Mouse (Mus musculus): ENCODE measurements around the gene Raf1. TPM values are rescaled to one million over a fixed set of nuclear protein-coding genes. Genes with fewer than 3 reads are reported as not detected.

The Raf1 gene
- polyA plus RNA-seq, 2 experiments = 120 to 176 TPM

DNA sequence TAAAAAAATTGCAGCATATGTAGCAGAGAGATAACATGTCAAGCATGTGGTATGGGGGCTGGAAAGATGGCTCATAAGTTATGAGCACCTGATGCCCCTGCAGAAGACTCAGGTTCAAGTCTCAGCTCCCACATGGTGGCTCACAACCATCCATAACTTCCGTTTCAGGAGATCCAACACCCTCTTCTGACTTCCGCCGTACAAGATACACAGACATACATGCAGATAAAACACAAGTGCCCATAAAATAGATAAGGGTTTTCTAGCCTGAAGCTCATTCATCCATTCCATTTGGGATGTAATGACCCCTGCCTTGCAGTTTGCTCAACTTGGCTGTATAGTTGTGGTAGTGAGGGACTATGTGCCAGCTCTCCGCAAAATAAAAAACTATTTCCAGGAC is 13.7 kb upstream of the Raf1 start:
- Histone ChIP-seq H3K36me3 (ENCODE audit: control insufficient read depth, insufficient read depth, low read length) (no peaks in the 10 kb centered on the region), H3K27ac (replicated peaks; ENCODE audit: low read depth, low read length) (no peak overlapping the region), H3K4me1 (ENCODE audit: control insufficient read depth, insufficient read depth, low read length) (peaks cover 6% of the 10 kb centered on the region; the same call in 1 of the 2 replicates), H3K9ac (ENCODE audit: low read depth, low read length, severe bottlenecking) (no peak overlapping the region), H3K4me2 (replicated peaks; ENCODE audit: low read depth, low read length, severe bottlenecking) (no peak overlapping the region), H3K27me3 (ENCODE audit: control insufficient read depth, insufficient read depth, low read length) (no peaks in the 10 kb centered on the region), H3K4me3 (replicated peaks; ENCODE audit: low read length) (no peak overlapping the region), H3K9me3 (ENCODE audit: control insufficient read depth, low read length) (no peaks in the 10 kb centered on the region; the same call in 1 of the 2 replicates)
- DNase-seq (ENCODE audit: low spot score) = no peak
- no peak for TF ChIP-seq POLR2A (IDR thresholded peaks at IDR 0.05; ENCODE audit: borderline replicate concordance, extremely low read depth, insufficient read depth, insufficient read length)
- no peak for ATAC-seq (ENCODE audit: low FRiP score, low read depth)
- WGBS = 93% methylated on average over 4 of the region's 4 CpGs

- WGBS = 83% methylated on average over 4 of the region's 4 CpGs
- no peak for ATAC-seq (ENCODE audit: low FRiP score, low read depth)
- no peaks in the 10 kb centered on the region; the same call in 1 of the 2 replicates for H3K9me3 ChIP-seq (ENCODE audit: control insufficient read depth, low read length)
- no peak for TF ChIP-seq POLR2A (IDR thresholded peaks at IDR 0.05; ENCODE audit: borderline replicate concordance, extremely low read depth, insufficient read depth, insufficient read length)
- no peak overlapping the region for H3K4me3 ChIP-seq (replicated peaks; ENCODE audit: low read length)
- no peak overlapping the region for H3K27ac ChIP-seq (replicated peaks; ENCODE audit: low read depth, low read length)
- no peaks in the 10 kb centered on the region for H3K36me3 ChIP-seq (ENCODE audit: control insufficient read depth, insufficient read depth, low read length)
- H3K4me2 ChIP-seq (replicated peaks; ENCODE audit: low read depth, low read length, severe bottlenecking) = no peak overlapping the region
- no peaks in the 10 kb centered on the region for H3K4me1 ChIP-seq (ENCODE audit: control insufficient read depth, insufficient read depth, low read length)
- no peak overlapping the region for H3K9ac ChIP-seq (ENCODE audit: low read depth, low read length, severe bottlenecking)
- no peak for DNase-seq (ENCODE audit: low spot score)
- no peaks in the 10 kb centered on the region for H3K27me3 ChIP-seq (ENCODE audit: control insufficient read depth, insufficient read depth, low read length)
These were observed 12.2 kb upstream of the Raf1 start for GRCm38 (mm10) chr6:115688589-115688988.

DNA sequence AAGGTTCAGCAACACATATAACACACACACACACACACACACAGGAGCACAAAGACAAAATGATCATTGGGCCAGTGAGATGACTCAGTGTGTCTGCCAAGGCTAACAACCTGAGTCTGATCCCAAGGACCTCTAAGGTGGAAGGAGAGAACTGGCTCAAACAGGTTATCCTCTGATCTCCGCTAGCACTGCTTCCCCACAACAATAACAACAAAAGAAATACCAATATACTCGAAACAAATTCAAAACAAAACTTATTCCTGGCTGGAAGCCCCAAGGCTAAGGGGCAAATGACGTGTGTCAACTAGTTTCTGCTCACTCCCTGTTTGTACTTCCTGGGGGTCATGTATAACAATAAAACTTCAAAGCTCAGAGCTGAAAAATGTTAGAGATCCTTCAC is 11.3 kb upstream of the Raf1 start:
- no peak overlapping the region for H3K27ac ChIP-seq (replicated peaks; ENCODE audit: low read depth, low read length)
- H3K27me3 ChIP-seq (ENCODE audit: control insufficient read depth, insufficient read depth, low read length) = no peaks in the 10 kb centered on the region
- no peak for TF ChIP-seq POLR2A (IDR thresholded peaks at IDR 0.05; ENCODE audit: borderline replicate concordance, extremely low read depth, insufficient read depth, insufficient read length)
- H3K4me1 ChIP-seq (ENCODE audit: control insufficient read depth, insufficient read depth, low read length) = no peaks in the 10 kb centered on the region
- H3K36me3 ChIP-seq (ENCODE audit: control insufficient read depth, insufficient read depth, low read length) = no peaks in the 10 kb centered on the region
- no peaks in the 10 kb centered on the region; the same call in 1 of the 2 replicates for H3K9me3 ChIP-seq (ENCODE audit: control insufficient read depth, low read length)
- no peak overlapping the region for H3K9ac ChIP-seq (ENCODE audit: low read depth, low read length, severe bottlenecking)
- ATAC-seq (ENCODE audit: low FRiP score, low read depth) = no peak
- DNase-seq (ENCODE audit: low spot score) = no peak
- no peak overlapping the region for H3K4me2 ChIP-seq (replicated peaks; ENCODE audit: low read depth, low read length, severe bottlenecking)
- no peak overlapping the region for H3K4me3 ChIP-seq (replicated peaks; ENCODE audit: low read length)
- 56% methylated on average over 3 of the region's 3 CpGs for WGBS

- ATAC-seq (ENCODE audit: low FRiP score, low read depth) = no peak
- Histone ChIP-seq H3K27me3 (ENCODE audit: control insufficient read depth, insufficient read depth, low read length) (no peaks in the 10 kb centered on the region), H3K27ac (replicated peaks; ENCODE audit: low read depth, low read length) (no peak overlapping the region), H3K9ac (ENCODE audit: low read depth, low read length, severe bottlenecking) (no peak overlapping the region), H3K36me3 (ENCODE audit: control insufficient read depth, insufficient read depth, low read length) (no peaks in the 10 kb centered on the region), H3K4me1 (ENCODE audit: control insufficient read depth, insufficient read depth, low read length) (no peaks in the 10 kb centered on the region), H3K4me3 (replicated peaks; ENCODE audit: low read length) (no peak overlapping the region), H3K4me2 (replicated peaks; ENCODE audit: low read depth, low read length, severe bottlenecking) (no peak overlapping the region), H3K9me3 (ENCODE audit: control insufficient read depth, low read length) (no peaks in the 10 kb centered on the region)
- TF ChIP-seq POLR2A (IDR thresholded peaks at IDR 0.05; ENCODE audit: borderline replicate concordance, extremely low read depth, insufficient read depth, insufficient read length) = no peak
- 64% methylated on average over 11 of the region's 11 CpGs for whole genome bisulfite sequencing
- no peak for DNase-seq (ENCODE audit: low spot score)
These were observed 8.6 kb upstream of the Raf1 start for GRCm38 (mm10) chr6:115684851-115685646.

GRCm38 (mm10) chr6:115684271-115684670 is 7.8 kb upstream of the Raf1 start:
- Histone ChIP-seq H3K27me3 (ENCODE audit: control insufficient read depth, insufficient read depth, low read length) (no peaks in the 10 kb centered on the region), H3K27ac (replicated peaks; ENCODE audit: low read depth, low read length) (no peak overlapping the region), H3K36me3 (ENCODE audit: control insufficient read depth, insufficient read depth, low read length) (no peaks in the 10 kb centered on the region), H3K9ac (ENCODE audit: low read depth, low read length, severe bottlenecking) (no peak overlapping the region), H3K4me3 (replicated peaks; ENCODE audit: low read length) (no peak overlapping the region), H3K4me1 (ENCODE audit: control insufficient read depth, insufficient read depth, low read length) (no peaks in the 10 kb centered on the region), H3K4me2 (replicated peaks; ENCODE audit: low read depth, low read length, severe bottlenecking) (no peak overlapping the region), H3K9me3 (ENCODE audit: control insufficient read depth, low read length) (no peaks in the 10 kb centered on the region)
- no peak for DNase-seq (ENCODE audit: low spot score)
- no peak for ATAC-seq (ENCODE audit: low FRiP score, low read depth)
- TF ChIP-seq POLR2A (IDR thresholded peaks at IDR 0.05; ENCODE audit: borderline replicate concordance, extremely low read depth, insufficient read depth, insufficient read length) = no peak
- WGBS = 97% methylated on average over 2 of the region's 2 CpGs
